Mouse (Mus musculus) thymus, postnatal 4 days (tissue): Measurements from ENCODE around the gene Tph1.

Source experiments
- DNase-seq: peaks from one replicate; pipeline ENCODE4 v3.0.0; 2021

Tph1 gene

DNA sequence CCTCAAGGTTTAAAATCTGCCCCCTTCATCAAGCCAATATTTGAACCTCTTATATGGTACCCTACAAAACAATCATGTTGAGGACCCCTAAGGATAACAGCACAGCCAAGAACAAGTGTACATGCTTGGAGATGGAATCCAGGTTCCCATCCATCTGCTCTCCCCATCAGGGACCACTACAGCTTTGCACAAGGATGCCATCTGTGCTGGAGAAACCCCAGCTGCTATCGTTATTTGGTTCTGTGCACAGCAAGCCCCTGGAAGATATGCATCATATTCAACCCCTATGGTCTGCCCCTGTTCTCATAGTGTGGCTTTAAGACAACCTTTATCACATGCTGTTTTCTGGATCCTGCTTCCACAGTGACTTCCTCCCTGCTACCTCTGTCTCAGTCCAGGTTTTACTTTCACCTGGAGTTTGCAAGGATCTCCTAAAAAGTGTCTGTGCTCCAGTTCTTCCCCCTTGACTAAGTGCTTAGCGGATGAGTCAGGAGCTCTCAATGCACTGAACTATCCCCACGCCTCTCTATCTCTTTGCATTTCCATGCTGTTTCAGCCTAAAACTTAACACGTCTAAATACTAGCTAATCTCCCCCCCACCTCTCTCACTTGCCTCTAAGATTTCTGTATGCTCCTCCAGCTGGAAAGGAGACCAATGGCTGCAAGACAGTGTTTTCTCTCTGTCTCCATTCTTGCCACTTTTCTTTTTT is 23.8 kb downstream of the Tph1 start:
- no peak for DNase-seq

- no peak for DNase-seq
These were observed 29.2 kb downstream of the Tph1 start for GRCm38 (mm10) chr7:46643172-46643571.

- DNase-seq, result no peak
These were observed 32.3 kb downstream of the Tph1 start for GRCm38 (mm10) chr7:46640062-46640461.

DNA sequence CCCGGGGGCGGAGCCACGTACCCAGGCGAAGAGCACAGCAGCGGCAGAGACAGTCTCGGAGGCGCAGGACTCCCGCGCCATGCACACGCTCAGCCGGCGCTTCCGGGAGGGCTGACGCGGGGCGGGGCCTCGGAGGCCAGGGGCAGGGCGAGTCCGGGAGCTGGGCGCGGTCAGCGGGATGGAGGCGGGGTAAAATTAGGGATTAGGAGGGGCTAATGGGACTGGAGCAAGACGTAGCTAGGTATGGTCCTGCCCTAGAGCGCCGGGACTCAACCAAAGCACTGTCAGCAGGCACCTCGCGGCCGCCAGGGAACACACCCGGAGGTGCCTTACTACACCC is 32.7 kb downstream of the Tph1 start, which contains the start of gene Sergef:
Sergef (minus strand) TSS at position 116 of the 340 bp plus-strand sequence.
- peak; percentile 90 for DNase-seq

DNA sequence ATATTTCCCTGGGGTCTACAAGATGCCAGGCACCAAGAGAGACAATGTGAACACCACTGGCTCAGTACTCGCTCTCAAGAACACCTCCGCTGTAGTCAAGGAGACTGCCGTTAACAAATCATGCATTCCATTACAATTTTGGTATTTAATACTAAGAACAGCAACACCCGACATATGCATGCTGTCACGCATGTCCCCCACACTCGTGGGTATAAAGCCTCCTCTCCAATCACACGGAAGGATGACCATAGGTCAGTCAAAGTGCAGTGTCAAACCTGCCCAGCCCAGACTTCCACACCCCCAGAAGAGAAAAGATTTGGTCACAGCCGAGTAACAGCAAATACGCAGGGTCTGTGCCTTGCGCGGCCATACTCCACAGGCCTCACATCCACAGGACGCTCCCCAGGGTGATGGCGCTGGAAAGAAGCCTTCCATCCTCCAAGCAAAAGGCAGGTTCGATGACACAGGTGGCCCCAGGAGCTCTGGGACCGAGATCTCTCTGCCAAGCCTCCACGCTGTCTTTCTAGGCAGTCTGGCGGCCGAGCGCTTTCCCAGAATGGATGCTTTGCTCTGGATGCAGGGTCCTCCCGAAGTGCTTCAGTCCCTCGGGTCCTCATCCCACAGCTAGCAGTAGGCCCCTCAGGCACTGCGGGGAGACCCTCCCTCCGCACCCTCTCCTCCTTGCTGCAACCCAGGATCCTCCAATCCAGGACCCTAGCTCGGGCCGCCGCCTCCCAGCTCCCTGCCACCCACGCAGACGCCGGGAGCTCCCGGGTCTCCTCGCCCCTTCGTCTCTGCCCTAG is 33.2 kb downstream of the Tph1 start:
- DNase-seq, result no peak

DNA sequence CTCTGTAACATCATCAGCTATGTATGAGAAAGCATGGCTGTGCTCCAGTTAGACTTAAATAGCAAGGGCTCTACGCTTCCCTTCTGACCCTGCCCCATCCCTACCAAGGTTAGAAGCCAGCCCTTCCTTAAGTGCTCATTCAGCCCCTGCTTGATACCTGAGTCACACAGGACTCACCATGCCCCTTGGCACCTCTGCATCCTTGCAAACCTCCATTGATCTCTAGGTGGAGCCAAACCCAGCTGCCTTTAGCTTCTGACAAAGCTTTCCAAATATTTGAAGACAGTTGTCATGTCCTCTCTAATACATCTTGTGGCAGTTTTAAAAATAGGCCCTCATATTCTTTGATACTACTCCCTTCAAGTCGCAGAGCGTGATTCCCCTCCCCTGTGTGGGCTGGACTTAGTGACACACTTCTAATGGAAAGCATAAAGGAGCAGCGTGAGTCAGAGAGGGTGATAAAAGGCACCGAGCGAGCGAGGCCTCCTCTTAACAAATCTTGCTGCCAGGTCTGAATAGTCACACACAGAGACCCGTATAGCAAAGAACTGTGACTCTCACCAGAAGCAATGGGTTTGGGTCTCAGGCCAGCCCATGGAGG is 43.9 kb downstream of the Tph1 start:
- DNase-seq, result no peak

GRCm38 (mm10) chr7:46623979-46624378 is 48.4 kb downstream of the Tph1 start:
- no peak for DNase-seq

- DNase-seq, result no peak
These were observed 53.8 kb downstream of the Tph1 start for GRCm38 (mm10) chr7:46618416-46619110.

DNA sequence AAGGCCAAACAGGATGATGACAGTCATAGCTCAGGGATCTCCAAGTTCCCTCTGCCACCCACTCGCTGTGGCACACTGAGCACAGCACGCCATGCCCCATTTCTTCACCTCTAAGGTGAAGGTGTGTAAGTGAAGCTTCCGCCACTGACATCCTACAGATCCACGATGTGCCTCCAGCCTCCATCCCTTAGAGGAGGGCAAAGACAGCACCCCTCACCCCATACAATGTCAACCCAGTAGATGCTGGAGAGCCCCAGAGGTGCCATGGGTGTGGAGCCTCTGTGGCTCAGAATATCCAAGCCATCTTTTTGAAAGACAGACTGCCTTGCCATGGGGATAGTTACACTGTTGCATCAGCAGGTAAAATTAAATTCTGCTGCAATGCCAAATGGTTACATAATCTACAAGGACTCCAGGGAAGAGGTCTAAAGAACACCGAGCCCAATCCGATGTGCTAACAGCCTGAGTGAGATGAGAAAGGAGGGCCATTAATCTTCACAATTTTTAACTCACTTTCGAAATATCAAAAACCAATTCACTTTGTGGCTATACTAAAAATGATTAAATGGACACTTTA is 55.8 kb downstream of the Tph1 start:
- DNase-seq, result no peak

- DNase-seq, result no peak
These were observed 56.9 kb downstream of the Tph1 start for GRCm38 (mm10) chr7:46615256-46615977.

DNA sequence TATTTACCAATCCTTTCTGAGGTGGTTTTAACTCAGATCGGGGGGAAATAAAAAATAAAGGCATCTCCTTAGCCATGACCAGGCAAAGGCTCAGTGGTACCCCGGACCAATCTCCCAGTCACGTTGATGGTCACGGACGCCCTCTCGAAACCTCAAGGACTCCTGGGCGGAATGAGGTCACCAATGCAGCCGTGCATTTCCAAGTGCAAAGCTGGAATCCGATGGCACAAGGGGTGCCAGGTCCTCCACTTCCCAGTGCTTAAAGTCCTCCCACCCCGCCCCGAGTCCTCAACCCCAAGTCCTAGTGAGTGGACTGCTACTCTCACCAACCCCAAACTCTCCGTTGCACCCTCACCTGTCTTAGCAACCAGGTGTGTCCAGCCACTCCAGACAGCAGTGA is 58.1 kb downstream of the Tph1 start:
- no peak for DNase-seq

DNA sequence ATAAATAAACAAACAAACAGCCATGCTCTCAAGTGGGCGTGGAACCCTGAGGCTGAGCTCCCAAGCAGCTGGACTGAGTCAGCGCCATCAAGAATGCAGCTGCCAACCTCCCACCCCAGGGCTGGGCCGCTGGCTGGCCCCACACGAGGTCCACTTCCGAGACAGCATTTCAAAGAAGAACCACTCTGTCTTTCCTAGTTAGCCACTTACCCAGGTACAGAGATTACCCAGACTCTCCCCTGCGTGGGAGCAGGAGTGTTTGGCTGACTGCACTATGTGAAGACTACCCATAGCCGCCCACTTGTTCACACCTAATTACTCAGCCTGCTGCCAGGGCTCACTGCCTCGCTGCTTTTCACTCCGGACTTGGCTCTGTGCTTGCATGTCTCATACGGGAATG is 59.2 kb downstream of the Tph1 start:
- no peak for DNase-seq

DNA sequence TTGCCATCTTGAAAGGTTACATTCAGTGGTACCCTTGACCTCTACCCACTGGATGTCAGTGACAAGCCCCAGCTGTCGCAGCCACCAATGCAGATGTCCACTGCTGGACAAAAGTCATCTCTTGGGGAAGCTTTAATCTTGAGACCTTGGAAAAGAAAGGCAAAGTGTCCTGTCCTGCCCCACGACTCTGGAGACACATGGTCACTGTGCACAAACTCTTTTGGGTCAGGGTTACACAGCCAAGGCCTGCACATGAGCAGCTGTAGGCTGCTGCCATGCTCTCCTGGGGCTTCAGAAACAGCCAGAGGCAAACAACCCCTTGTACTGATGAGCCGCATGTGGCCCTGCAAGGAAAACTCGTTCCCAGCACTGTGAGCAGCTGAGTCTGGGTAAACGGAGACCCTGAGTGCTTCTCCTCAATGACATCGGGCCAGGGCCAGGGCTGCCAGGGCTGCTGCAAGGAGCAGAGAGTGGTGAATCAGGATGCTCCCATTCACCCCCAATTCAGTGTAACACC is 59.9 kb downstream of the Tph1 start:
- no peak for DNase-seq

DNA sequence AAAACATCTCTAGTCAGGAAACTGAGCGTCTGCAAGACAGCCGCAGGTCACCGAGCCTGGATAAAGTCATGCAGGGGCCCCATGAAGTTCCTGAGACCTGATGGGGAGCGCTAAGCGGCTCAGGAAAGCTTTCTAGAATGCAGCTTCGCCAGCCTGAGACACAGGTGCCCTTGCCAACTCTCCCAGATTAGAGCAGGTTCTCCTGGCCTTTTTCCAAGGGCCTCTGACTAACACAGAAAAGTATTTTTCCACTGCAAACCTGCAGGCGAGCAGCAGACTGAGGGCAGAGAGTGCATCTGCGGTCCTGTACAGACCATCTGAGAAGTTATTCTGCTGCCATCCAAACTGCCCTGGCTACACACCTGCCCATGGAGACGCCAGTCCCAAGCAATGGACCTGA is 60.4 kb downstream of the Tph1 start:
- no peak for DNase-seq

DNA sequence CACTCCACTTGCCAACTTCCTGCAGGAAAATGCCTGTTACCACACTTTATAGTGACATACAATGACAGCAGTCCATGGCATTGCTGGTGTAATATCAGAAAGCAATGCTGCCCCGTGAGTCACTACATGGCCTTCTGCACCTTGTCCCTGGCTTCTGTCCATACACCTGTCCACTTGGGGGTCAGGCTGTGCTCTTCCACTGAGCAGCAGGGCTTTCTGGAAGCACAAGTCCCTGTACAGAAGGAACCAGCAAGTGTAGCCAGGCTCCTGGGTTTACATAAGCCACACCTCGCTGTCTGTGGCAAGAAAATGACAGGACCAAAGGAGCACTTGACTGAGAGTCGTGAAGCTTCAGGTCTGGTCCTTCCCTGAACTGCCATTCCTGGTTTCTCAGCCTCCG is 63.0 kb downstream of the Tph1 start:
- DNase-seq, result no peak

DNA sequence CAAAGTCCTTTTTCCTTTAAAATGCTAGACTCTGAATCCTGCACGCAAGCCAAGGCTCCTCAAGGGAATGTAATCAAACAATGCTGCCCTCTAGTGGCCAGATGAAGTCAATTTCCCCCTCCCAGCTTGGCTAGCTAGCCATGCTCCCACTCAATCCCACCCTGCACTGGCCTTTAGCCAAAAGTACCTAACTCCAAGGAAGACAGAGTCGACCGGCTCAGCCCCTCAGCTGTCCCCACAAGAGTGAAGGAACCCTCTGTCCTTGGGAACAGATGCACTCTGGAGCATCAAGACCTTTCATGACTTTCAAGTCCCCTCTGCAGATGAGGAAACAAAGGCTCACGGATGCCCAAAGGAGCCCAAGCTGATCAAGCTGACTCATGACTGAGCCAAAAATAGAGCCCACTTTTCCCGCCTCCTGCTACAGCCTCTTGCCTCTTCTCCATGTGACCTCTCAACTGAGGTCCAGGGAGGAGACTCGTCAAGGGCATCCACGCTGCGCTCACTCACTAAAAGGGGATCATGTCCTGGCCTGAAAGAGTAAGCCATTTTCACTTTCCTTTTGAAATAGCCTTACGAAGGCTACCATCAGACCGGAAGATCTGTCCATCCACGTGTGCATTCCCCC is 64.8 kb downstream of the Tph1 start:
- peak; percentile 69 for DNase-seq

- peak; percentile 57 for DNase-seq
These were observed 65.3 kb downstream of the Tph1 start for GRCm38 (mm10) chr7:46607031-46607426.

DNA sequence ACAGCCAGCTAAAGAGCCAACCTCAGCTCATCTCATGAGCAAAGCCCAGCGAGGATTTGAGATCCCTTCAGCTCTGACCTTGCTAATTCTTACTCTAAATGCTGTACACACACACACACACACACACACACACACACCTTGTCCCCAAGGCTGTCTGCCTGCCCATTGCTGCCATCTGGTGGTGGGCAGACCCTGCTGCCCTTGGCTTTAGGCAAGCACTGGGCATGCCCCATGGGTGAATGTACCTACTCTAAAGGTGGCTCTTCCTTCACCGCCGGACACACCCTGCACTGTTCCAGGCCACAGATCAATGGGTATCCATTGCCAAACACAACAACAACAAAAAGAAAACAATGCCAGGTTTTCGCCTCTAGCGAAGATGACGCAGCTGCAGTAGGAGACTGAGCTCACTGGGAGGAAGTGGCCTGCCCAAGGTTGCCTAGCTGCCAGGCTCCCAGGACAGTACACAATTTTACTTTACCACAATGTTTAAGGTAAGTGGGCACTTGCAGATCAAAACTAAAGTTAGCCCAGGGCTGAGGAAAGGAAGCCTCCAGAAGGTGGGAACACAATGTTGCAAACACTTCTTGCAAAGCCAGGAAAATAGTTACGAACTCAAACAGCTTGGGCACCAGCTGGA is 65.8 kb downstream of the Tph1 start:
- DNase-seq, result peak; percentile 92

DNA sequence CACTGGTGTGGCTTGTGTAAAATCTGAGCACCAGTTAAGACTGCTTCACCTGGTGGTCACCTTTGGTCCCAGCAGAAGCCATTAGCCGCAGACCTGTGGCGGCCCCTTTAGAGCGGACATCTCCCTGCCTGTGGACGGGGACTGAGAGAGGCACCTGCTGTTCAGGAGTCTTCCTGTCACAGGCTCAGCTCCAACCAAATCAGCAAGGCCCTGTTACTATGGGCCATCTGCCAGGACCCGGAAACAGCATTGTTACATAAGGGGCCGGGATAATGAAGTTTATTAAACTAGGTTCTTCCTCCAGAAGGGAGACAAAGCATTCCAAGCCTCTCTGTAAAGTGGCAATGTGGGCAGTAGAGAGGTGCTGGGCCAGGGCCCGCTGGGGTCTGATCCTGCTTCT is 69.3 kb downstream of the Tph1 start:
- no peak for DNase-seq

- no peak for DNase-seq
These were observed 70.3 kb downstream of the Tph1 start for GRCm38 (mm10) chr7:46602079-46602478.

DNA sequence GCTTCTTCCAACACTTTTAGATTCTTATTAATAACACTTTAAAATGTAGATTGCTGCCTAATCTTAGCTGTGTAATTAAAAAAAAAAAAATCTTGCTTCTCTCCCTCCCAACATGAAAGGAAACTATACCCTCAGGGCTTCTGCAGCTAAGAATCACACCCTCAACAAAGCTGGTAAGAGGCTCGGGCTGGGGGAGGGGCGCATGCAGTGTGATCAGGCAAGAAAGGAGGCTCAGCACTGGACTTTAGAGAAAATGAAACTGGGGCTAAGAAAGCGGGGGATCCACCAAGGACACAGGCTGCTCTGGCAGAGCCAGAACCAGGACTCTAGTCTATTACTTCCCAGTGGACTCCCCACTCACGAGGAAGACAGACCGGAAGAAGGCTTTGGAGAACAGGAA is 71.2 kb downstream of the Tph1 start:
- peak; percentile 63 for DNase-seq
